Mouse (Mus musculus) v-Abl transformed pro-B cells (cell line): ENCODE results near the gene Clcn2.

Experiments
- in situ Hi-C, 2 experiments: fragments of 400-800 bp; cut with MboI; formaldehyde crosslinking; loops; one replicate each; pipeline ENCODE4 v1.15.1; 2025; ENCODE audit not compliant: unreplicated experiment in 2 of 2

The Clcn2 gene

DNA sequence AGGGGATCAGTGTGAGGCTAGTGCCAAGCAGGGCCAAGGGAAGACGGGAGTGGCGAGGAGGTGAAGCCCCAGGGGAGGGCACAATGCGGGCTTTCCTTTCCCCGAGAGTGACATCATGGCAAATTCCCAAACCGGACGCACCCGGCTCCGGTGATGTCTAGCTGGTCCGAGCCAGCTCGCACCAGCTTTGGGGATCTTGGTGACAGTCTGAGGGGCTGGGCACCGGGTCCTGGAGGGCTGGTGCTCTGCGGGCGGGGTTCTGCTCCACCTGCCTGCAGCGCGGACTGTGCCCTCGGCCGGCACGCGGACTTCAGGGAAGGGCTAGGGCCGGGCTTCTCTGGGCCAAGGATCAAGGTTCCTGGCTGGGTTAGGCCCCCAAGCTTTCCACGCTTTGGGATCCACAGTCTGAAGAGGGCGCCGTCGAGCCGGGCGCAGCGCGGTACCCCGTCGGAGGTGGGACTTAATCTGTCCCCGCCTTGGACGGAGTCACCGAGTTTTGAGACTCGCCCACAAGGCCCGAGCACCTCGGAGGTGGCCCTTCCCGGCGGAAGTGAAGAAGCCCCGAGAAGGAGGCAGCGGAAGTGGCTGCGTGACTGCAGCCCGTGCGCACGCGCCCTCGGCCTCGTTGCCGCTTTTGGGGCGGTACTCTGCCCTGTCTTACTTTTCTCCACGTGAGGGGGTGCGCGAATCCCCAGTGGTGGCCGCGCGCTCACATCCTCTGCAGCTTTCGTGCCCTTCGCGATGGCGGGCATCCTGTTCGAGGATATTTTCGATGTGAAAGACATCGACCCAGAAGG lies at the start of gene Clcn2, which contains the start of gene Polr2h:
Gene Clcn2, minus strand, starts transcription at position 566 of the 797 bp plus-strand sequence.
Gene Polr2h, plus strand, starts transcription at position 485 of the 797 bp plus-strand sequence.
- in situ Hi-C loops, result loop anchor here (5.0 to 25.0 kb wide), 6 partner anchors 45 to 1545 kb away; partner anchors contain the start of genes Senp2 (in 1 of the 2) and Tra2b (in 1 of the 2)

DNA sequence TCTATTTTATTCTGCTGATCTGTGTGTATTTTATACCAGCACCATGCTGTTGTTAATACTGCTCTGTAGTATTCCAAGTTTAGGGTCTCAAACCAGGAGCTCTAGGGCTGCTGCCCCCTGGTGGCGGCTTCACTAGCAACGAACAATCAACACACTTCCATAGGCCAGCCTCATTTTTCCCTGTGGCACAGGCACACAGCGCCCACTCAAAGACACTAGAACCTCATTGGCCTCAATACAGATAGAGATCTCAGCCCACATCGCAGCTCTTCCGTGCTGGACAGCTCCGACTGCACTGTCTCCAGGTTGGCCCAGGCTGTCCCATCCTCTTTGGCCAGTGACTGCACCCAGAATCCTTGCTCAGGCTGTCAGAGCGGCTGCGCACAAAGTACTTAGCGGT lies 47.7 kb upstream of the Clcn2 start:
- in situ Hi-C loops, result no loop called here

DNA sequence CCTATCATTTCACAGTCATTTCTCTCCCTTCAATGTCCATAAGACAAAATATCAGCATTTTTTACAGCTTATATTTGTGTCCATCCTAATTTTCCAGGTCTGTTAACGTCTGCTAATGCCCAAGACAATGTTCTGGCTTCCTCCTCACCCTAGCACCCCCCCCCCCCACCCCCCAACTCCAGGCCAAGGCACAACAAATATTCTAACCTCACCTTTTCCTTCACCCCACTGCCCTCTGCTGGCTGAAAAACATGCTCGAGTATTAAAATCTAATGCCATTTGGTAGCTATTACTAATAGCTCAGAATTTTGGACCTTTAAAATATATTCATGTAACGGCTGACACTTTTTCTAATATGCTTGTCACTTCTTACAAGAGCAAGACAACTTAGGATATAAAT lies 44.1 kb upstream of the Clcn2 start:
- in situ Hi-C loops, result loop anchor here (5.0 kb wide), 3 partner anchors 44 to 264 kb away; partner anchors contain the start of genes Eif2b5 (in 2 of the 2), Clcn2 (in 1 of the 2) and Polr2h (in 1 of the 2)

DNA sequence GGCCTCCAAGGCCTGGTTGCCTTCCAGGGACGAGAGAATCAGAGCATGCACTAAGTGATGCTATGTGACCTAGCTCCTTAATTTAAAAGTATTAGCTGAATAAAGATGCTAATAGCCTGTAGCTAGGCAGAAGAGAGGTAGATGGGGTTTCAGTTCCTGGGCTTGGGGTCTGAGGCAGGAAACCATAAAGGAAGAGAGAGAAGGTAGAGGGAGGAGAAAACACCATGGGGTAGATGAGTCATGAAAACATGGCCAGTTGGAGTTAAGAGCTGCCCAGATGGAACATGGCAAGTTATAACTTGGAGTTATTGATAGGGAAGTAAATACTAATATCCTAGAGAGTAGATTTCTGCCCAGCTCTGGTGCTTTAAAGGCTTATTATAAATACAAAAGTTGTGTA lies 39.8 kb upstream of the Clcn2 start:
- in situ Hi-C loops, result no loop called here

DNA sequence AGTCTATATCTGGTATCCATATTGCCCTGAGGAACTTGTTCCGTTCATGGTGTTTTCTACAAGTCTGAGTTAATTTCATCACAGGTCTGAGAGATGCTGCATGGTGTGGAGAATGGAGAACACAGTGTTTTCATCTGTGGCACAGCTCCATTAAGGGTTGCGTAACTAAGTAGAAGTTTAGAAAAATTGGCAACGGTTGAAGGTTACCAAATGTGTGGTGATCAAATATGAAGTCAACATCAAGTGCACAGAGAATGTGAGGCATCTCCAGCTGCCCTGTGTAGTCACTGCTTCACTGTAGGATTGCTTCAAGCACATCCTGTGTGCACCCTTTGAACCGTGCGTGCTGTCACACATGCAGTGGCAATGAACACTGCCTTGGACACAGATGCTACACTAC lies 38.5 kb upstream of the Clcn2 start:
- in situ Hi-C loops, result no loop called here

DNA sequence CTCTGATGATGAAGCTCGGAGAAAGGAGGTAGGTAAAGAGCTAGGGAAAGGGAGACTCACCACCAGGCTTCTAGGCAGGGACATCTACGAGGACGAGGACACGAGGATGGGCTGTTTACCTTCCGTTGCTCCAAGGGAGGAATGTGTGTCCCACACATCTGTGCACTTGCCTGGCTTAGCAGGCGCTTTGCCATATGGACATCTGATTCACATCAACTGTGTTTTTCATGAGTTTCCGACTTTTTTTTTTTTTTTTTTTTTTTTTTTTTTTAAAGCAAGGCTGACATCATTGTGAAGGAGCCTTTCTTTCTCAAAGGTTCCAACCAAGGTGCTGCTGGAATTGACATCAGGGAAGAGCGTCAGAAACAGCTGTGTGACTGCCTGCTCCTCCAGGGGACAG lies 33.0 kb upstream of the Clcn2 start:
- in situ Hi-C loops, result no loop called here

GRCm38 (mm10) chr16:20746641-20747040 lies 29.1 kb upstream of the Clcn2 start:
- in situ Hi-C loops, result no loop called here

- in situ Hi-C loops, result no loop called here
Observed at GRCm38 (mm10) chr16:20739845-20740244, 22.3 kb upstream of the Clcn2 start.

DNA sequence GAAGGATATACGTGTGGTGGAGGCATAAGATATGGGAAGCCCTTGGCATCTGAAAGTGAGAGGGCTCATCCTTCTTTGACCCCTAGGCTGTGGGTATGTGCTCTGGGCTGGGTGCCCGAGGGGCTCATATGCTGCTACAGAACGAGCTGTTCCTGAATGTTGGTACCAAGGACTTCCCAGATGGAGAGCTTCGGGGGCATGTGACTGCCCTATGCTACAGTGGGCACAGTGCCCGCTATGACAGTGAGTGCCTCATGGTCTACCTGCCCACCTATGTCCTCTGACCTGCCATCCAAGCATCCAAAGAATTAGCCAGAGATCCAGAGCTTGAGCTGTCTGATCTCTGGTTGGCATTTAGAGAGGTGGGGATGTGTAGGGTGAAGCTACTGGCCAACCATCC lies 19.3 kb upstream of the Clcn2 start:
- in situ Hi-C loops, result no loop called here

DNA sequence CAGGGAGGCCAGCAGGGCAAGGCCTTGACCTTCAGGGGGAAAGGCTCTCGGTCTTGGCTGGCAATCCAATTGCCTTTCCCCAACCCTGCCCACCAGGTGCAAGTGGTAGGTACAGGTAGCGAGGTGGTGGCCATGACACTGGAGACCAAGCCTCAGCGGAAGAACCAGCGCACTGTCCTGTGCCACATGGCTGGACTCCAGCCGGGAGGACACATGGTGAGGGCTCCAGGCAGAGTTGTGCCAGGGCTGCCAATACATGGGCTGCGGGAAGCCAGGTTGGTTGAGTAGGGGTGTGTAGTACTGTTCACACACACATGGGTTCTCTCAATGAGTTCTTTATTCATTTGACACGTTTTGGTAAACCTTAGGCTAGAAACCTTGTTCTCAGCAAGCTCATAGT lies 18.6 kb upstream of the Clcn2 start:
- in situ Hi-C loops, result no loop called here

DNA sequence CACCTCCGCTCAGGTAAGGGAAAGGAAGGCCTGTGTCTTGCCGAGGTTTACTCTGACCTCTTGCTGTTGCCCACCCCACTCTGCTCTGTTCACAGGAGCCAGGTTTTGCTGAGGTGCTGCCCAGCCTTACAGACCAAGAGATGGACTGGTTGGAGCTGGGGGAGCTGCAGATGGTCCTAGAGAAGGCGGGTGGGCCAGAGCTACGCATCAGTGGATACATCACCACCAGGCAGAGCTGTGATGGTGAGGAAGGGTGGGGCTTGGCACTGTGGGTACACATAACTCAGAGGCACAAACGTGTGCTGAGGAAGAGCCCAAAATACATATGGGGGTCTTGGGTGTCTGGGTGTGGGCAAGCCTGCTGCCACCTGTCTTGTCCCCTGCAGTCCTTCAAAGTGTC lies 18.1 kb upstream of the Clcn2 start:
- in situ Hi-C loops, result no loop called here

GRCm38 (mm10) chr16:20733731-20734730 lies 16.5 kb upstream of the Clcn2 start, which contains the start of gene Thpo:
Thpo (minus strand) TSS chr16:20734511.
- in situ Hi-C loops, result no loop called here

GRCm38 (mm10) chr16:20732925-20733730 lies 15.6 kb upstream of the Clcn2 start, which contains the start of gene Chrd:
Chrd (plus strand) TSS chr16:20733127.
- in situ Hi-C loops, result no loop called here

DNA sequence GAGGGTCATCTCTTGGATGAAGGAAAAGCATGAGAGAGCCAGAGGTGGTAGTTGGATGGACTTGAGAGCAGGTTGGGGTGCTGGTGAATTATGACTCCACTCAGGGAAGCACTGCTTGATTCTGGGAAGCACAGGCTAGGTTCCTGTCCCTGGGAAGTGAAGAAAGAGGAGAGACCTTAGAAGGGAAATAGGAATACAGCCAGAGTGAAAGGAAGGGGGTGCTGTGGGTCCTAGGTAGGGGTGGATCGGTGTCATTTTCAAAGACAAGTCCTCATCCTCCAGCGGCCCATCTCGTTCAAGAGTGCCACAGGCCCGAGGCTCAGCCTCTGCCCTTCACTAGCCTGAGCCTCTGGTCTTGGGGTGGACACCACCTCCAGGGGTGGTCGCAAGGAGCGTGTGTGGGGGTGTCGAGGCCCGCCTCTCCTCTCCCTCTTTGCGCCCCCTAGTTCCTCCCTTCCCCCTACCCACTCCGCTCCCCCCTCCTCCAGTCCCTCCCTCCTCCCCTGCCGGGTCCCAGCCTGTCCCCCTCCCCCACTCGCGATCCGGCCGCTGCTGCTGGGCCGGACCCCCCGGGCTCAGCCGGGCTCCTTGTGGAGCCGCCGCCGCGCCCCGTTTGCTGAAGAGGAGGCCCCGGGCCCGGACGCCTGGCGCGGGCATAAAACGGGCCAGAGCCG lies 14.8 kb upstream of the Clcn2 start:
- in situ Hi-C loops, result no loop called here

GRCm38 (mm10) chr16:20731688-20732087 lies 14.1 kb upstream of the Clcn2 start:
- in situ Hi-C loops, result no loop called here

- in situ Hi-C loops, result no loop called here
Observed at GRCm38 (mm10) chr16:20730293-20730711, 12.8 kb upstream of the Clcn2 start.

GRCm38 (mm10) chr16:20726384-20726783 lies 8.8 kb upstream of the Clcn2 start:
- in situ Hi-C loops, result no loop called here

DNA sequence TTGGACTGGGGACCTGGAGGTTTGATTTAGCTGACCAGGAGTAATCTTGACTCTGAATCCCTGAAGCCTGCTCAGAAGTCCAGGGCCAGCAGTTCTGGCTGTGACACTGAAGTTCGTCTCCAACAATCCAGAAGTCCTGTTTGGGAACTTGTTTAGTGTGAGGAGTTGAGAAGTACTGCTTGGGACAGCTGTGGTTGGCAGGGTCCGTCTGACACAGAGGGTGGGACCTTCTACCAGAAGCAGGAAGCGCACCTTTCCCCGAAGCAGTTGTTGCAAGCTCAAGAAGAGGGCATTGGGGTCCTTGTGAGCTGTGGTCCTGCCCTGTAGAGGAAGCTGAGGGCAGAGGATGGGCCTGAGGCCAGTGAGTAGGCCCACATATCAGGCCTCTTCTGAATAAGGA lies 8.2 kb upstream of the Clcn2 start:
- in situ Hi-C loops, result no loop called here

DNA sequence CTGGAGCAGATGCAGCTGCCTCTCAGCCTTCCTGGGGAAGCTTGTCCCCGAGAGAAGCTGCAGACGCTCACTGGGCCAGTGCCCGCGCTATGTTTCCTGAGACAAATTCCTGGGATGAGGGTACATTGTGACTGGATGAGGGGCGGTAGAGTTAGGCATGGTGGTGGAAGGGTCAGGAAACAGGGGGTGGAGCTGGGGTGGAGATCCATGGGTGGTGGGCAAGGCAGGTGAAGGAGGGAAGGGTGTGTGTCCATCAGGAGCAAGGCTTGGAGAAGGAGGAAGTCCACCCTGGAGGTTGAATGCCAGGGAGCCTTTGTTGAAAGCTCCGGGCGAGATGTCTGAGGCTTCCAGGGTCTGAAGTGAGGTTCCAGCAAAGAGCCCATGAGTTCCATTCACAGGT lies 7.8 kb upstream of the Clcn2 start:
- in situ Hi-C loops, result no loop called here
